Comparison of ENCODE assay signal across 17 mouse cellular contexts in genomic region chr15:77412695-77413094, GRCm38 (mm10). TPM values are rescaled to one million over a fixed set of nuclear protein-coding genes. Genes with fewer than 3 reads are reported as not detected.
DNase-seq lines count a peak whose midpoint lies in the region; ATAC-seq lines count a peak whose summit lies in the region.
"Not testable (repeated sequence)": the region's sequence is repeated elsewhere in the genome, so short reads cannot be mapped to it uniquely, and the experiment has no call there.
"Had no signal": no experiment of that assay in that cellular context is flagged by ENCODE, and none has a peak within 500 bp of the region (broad histone marks: within the 10 kb centered on the region; RNA-seq: fewer than 3 reads in every experiment).

No protein-coding gene starts in this region.

- peak; percentile 26 for DNase-seq in ZHBTc4 (ENCODE audit: low read depth, low spot score)
- DNase-seq in embryonic facial prominence, embryonic 11.5 days (ENCODE audit: low spot score) = peak; percentile 4
- DNase-seq in kidney, adult 9 months = peak; percentile 17

- peak; percentile 43 for ATAC-seq in CD4-positive, CD25-positive, alpha-beta regulatory T cell, adult 4 months
- not testable (repeated sequence) for ATAC-seq in embryonic facial prominence, embryonic 11.5 days (replicated peaks; ENCODE audit: insufficient number of reproducible peaks, low FRiP score, low TSS enrichment, low read depth)
- ATAC-seq in hematopoietic stem cell, adult 5-6 weeks (replicated peaks in 1 of 2; ENCODE audit: insufficient read depth in 1 of 2, low FRiP score in 2 of 2, low TSS enrichment in 1 of 2, low read depth in 1 of 2, poor library complexity in 2 of 2, severe bottlenecking in 2 of 2) = peak; percentile 57 to 68
- 0 out of 2 replicates have a peak, but pooled peaks have one; percentile 26 for ATAC-seq in lung, embryonic 16.5 days (ENCODE audit: low read depth)
- ATAC-seq in monocyte, adult 5-6 weeks (replicated peaks; ENCODE audit: insufficient number of reproducible peaks, low FRiP score, low TSS enrichment, poor library complexity, severe bottlenecking) = 0 out of 2 replicates have a peak, but pooled peaks have one; percentile 34

- H3K27ac ChIP-seq in embryonic facial prominence, embryonic 11.5 days (replicated peaks; ENCODE audit: low read depth, low read length); lung, embryonic 16.5 days (ENCODE audit: low read length): not testable (repeated sequence)

- WGBS in embryonic facial prominence, embryonic 11.5 days = 42% methylated on average over 4 of the region's 4 CpGs
- WGBS in lung, embryonic 16.5 days = 32% methylated on average over 4 of the region's 4 CpGs

- H3K9me3 ChIP-seq in embryonic facial prominence, embryonic 11.5 days (replicated peaks; ENCODE audit: control insufficient read depth, low read length); lung, embryonic 16.5 days (ENCODE audit: control insufficient read depth, low read length): not testable (repeated sequence)

- H3K27me3 ChIP-seq in embryonic facial prominence, embryonic 11.5 days (ENCODE audit: control insufficient read depth, insufficient read depth, low read length); lung, embryonic 16.5 days (ENCODE audit: control insufficient read depth, insufficient read depth, low read depth, low read length): not testable (repeated sequence)

- H3K4me2 ChIP-seq in embryonic facial prominence, embryonic 11.5 days (ENCODE audit: low read depth, low read length); lung, embryonic 16.5 days (ENCODE audit: low read depth, low read length): not testable (repeated sequence)

- H3K4me3 ChIP-seq in embryonic facial prominence, embryonic 11.5 days (ENCODE audit: low read depth, low read length); lung, embryonic 16.5 days (ENCODE audit: low read length): not testable (repeated sequence)

- H3K4me1 ChIP-seq in embryonic facial prominence, embryonic 11.5 days (ENCODE audit: control insufficient read depth, insufficient read depth, low read length); lung, embryonic 16.5 days (replicated peaks; ENCODE audit: control insufficient read depth, insufficient read depth, low read length): not testable (repeated sequence)

- H3K9ac ChIP-seq in embryonic facial prominence, embryonic 11.5 days (replicated peaks; ENCODE audit: low read length); lung, embryonic 16.5 days (ENCODE audit: low read length): not testable (repeated sequence)

- H3K36me3 ChIP-seq in embryonic facial prominence, embryonic 11.5 days (replicated peaks; ENCODE audit: control insufficient read depth, insufficient read depth, low read depth, low read length); lung, embryonic 16.5 days (ENCODE audit: control insufficient read depth, insufficient read depth, low read length): not testable (repeated sequence)

RNA-seq across cellular contexts. Expression of gene Apol9a, which starts 1.8 kb away (rescaled TPM):
- 10 to 100 TPM; 11.0 to 17.0 TPM for polyA plus RNA-seq in CD4-positive, CD25-positive, alpha-beta regulatory T cell, adult 4 months (2017; shearing (Covaris generic))
- not detected in 2 replicates for polyA plus RNA-seq in embryonic facial prominence, embryonic 11.5 days (2014; fragmentation: Nextera tagmentation; extraction: Ambion mirVana)
- not detected in 2 replicates for total RNA-seq in hematopoietic stem cell, adult 5-6 weeks (2017)
- polyA plus RNA-seq in lung, embryonic 16.5 days (2015; fragmentation: Nextera tagmentation; extraction: Ambion mirVana) = 0.10 and 0.13 TPM in 2 replicates
- not detected in 3 replicates for total RNA-seq in monocyte, adult 5-6 weeks (2017)
- polyA plus RNA-seq: embryonic facial prominence, embryonic 10.5 days; erythroblast, embryonic 14.5 days; limb, embryonic 11.5 days; midbrain, embryonic 13.5 days had no signal

RNA-seq across cellular contexts. Expression of gene Apol7a, which starts 13.8 kb away (rescaled TPM):
- polyA plus RNA-seq in CD4-positive, CD25-positive, alpha-beta regulatory T cell, adult 4 months (2017; shearing (Covaris generic)) = not detected
- polyA plus RNA-seq in embryonic facial prominence, embryonic 11.5 days (2014; fragmentation: Nextera tagmentation; extraction: Ambion mirVana) = not detected in 2 replicates
- total RNA-seq in hematopoietic stem cell, adult 5-6 weeks (2017) = not detected in 2 replicates
- 0.10 and 0.11 TPM in 2 replicates for polyA plus RNA-seq in lung, embryonic 16.5 days (2015; fragmentation: Nextera tagmentation; extraction: Ambion mirVana)
- total RNA-seq in monocyte, adult 5-6 weeks (2017) = not detected in 3 replicates
- polyA plus RNA-seq: embryonic facial prominence, embryonic 10.5 days; erythroblast, embryonic 14.5 days; forebrain, embryonic 15.5 days; hindbrain, embryonic 10.5 days; limb, embryonic 11.5 days; midbrain, embryonic 13.5 days; Patski had no signal

RNA-seq across cellular contexts. Expression of gene Apol7b, which starts 34.6 kb away (rescaled TPM):
- under 1 TPM; 0.54 to 0.65 TPM for polyA plus RNA-seq in CD4-positive, CD25-positive, alpha-beta regulatory T cell, adult 4 months (2017; shearing (Covaris generic))
- polyA plus RNA-seq in embryonic facial prominence, embryonic 11.5 days (2014; fragmentation: Nextera tagmentation; extraction: Ambion mirVana) = not detected in 2 replicates
- not detected in 2 replicates for total RNA-seq in hematopoietic stem cell, adult 5-6 weeks (2017)
- not detected in 2 replicates for polyA plus RNA-seq in lung, embryonic 16.5 days (2015; fragmentation: Nextera tagmentation; extraction: Ambion mirVana)
- total RNA-seq in monocyte, adult 5-6 weeks (2017) = 1.8 TPM in 1 of 3 replicates, not detected in the others
- total RNA-seq: adrenal gland, postnatal 4 days had no signal
- polyA plus RNA-seq: embryonic facial prominence, embryonic 10.5 days; erythroblast, embryonic 14.5 days; forebrain, embryonic 15.5 days; heart, embryonic 14.5 days; hindbrain, embryonic 10.5 days; limb, embryonic 11.5 days; liver, embryonic 13.5 days; midbrain, embryonic 13.5 days; Patski had no signal

Comparison
In these comparisons a context has a peak if more than half of its experiments do, and no peak if none do; other contexts are left out.
1. RNA of gene Apol9a, which starts 1.8 kb away (polyA plus RNA-seq): 11.0 to 17.0 TPM in CD4-positive, CD25-positive, alpha-beta regulatory T cell, adult 4 months; 0.10 to 0.13 TPM in lung, embryonic 16.5 days and not detected in embryonic facial prominence, embryonic 11.5 days; every median in the first group is over 10 times any median in the second.
2. Peak in every context shown above with its lines, with median percentiles within 50 percentile points of each other: DNase-seq.